ENCODE assay signal across 10 mouse cellular contexts in the genomic region with DNA sequence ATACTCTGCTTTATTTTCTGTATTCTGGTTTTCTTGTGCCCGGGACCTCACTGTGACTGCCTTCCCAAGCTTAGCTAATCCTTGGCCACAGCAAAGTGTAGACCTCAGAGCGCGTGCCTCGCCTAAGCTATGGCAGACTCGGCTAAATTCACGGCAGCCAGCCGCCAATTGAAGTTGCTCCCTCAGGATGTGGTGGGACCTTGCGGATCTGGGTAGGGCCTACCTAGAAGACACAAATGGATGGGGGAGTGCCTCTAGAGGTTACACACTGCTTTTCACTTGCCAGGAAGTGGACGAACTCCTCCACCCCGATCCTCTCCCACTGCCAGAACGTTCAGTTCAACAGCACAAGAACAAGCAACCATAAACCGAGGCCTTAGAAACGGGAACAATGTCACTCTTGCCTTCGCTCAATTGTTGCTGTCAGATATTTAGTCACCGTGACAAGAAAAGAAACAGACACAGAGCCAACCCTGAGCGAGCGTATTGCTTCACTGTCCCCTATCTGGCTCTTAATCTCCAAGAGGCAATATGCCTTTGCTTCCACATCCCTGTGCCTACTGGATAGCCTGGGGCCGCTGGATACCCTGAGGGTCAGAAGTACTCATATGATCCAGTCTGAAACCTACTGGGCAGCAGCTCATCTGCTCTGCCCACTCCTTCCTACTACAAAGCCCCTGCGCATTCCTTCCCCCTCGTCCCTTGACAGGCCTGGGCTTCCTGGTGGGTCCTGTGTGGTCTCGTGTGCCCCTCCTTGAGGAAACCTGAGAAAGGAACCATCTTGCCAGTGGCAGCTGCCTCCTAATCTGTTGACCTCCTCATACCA.
A peak's percentile ranks its signal among the peaks of the same experiment; 100 is the strongest.
DNase-seq lines count a peak whose midpoint lies in the region; ATAC-seq and TF ChIP-seq lines count a peak whose summit lies in the region.
"Had no signal": no experiment of that assay in that cellular context is flagged by ENCODE, and none has a peak within 500 bp of the region (broad histone marks: within the 10 kb centered on the region; RNA-seq: fewer than 3 reads in every experiment).

No protein-coding gene starts in this region.

- DNase-seq in lung, postnatal 0 days (ENCODE audit: low spot score): peak; percentile 19
- no peak for DNase-seq in lung, postnatal 25 days (ENCODE audit: low spot score)
- peak; percentile 29 for DNase-seq in embryonic facial prominence, embryonic 10.5 days (ENCODE audit: low spot score)
- DNase-seq in limb, embryonic 10.5 days (ENCODE audit: low spot score): no peak
- no peak for DNase-seq in left cerebral cortex, postnatal 14 days (ENCODE audit: low spot score in 2 of 2)
- DNase-seq in adrenal gland, adult (ENCODE audit: inconsistent age in 2 of 2, low spot score in 1 of 2): no peak
- no peak for DNase-seq in B cell, adult 2 months
- DNase-seq: left cerebral cortex, postnatal 4 days; thymus, adult 18-20 months had no signal

- H3K4me2 ChIP-seq in lung, postnatal 0 days (replicated peaks; ENCODE audit: low read depth, low read length): no peak overlapping the region
- no peak overlapping the region for H3K4me2 ChIP-seq in stomach, embryonic 16.5 days (ENCODE audit: low read depth, low read length)

- TF ChIP-seq CTCF in lung, postnatal 0 days (IDR thresholded peaks at IDR 0.05): no peak

- WGBS in lung, postnatal 0 days: 83% methylated on average over 21 of the region's 21 CpGs
- WGBS in embryonic facial prominence, embryonic 10.5 days: 82% methylated on average over 21 of the region's 21 CpGs
- WGBS in limb, embryonic 10.5 days: 85% methylated on average over 21 of the region's 21 CpGs
- WGBS in stomach, embryonic 16.5 days: 82% methylated on average over 21 of the region's 21 CpGs

- no peak overlapping the region for H3K4me3 ChIP-seq in lung, postnatal 0 days (ENCODE audit: low read depth, low read length)
- no peak overlapping the region for H3K4me3 ChIP-seq in embryonic facial prominence, embryonic 10.5 days
- no peak overlapping the region for H3K4me3 ChIP-seq in limb, embryonic 10.5 days
- no peak overlapping the region for H3K4me3 ChIP-seq in stomach, embryonic 16.5 days (replicated peaks; ENCODE audit: low read length)

- TF ChIP-seq EP300 in lung, postnatal 0 days (IDR thresholded peaks at IDR 0.05): no peak

- H3K36me3 ChIP-seq in lung, postnatal 0 days (ENCODE audit: insufficient read depth, low read length): no peaks in the 10 kb centered on the region
- H3K36me3 ChIP-seq in embryonic facial prominence, embryonic 10.5 days (replicated peaks): no peaks in the 10 kb centered on the region
- no peaks in the 10 kb centered on the region for H3K36me3 ChIP-seq in limb, embryonic 10.5 days
- no peaks in the 10 kb centered on the region for H3K36me3 ChIP-seq in stomach, embryonic 16.5 days (ENCODE audit: control insufficient read depth, insufficient read depth, low read length)

- no peaks in the 10 kb centered on the region for H3K27me3 ChIP-seq in lung, postnatal 0 days (replicated peaks; ENCODE audit: insufficient read depth, low read length)
- H3K27me3 ChIP-seq in embryonic facial prominence, embryonic 10.5 days (replicated peaks; ENCODE audit: low read depth, poor library complexity, severe bottlenecking): no peaks in the 10 kb centered on the region
- H3K27me3 ChIP-seq in limb, embryonic 10.5 days (ENCODE audit: low read depth, poor library complexity, severe bottlenecking): no peaks in the 10 kb centered on the region
- no peaks in the 10 kb centered on the region for H3K27me3 ChIP-seq in stomach, embryonic 16.5 days (ENCODE audit: control insufficient read depth, insufficient read depth, low read length)

- no peak overlapping the region for H3K9ac ChIP-seq in lung, postnatal 0 days (replicated peaks; ENCODE audit: low read depth)
- peak overlapping the region; percentile 2; the same call in 1 of the 2 replicates for H3K9ac ChIP-seq in stomach, embryonic 16.5 days (ENCODE audit: low read length)

- no peaks in the 10 kb centered on the region for H3K9me3 ChIP-seq in lung, postnatal 0 days (ENCODE audit: low read length)
- H3K9me3 ChIP-seq in embryonic facial prominence, embryonic 10.5 days: no peaks in the 10 kb centered on the region
- no peaks in the 10 kb centered on the region for H3K9me3 ChIP-seq in limb, embryonic 10.5 days (replicated peaks)
- H3K9me3 ChIP-seq in stomach, embryonic 16.5 days (replicated peaks; ENCODE audit: control insufficient read depth, low read length): no peaks in the 10 kb centered on the region

- intact Hi-C loops in left cerebral cortex, postnatal 14 days (cut with DNase I): no loop called here

- H3K27ac ChIP-seq in lung, postnatal 0 days (ENCODE audit: low read length): no peak overlapping the region
- peak overlapping the region; percentile 40 for H3K27ac ChIP-seq in embryonic facial prominence, embryonic 10.5 days (replicated peaks)
- H3K27ac ChIP-seq in limb, embryonic 10.5 days: peak overlapping the region; percentile 42; the same call in 1 of the 2 replicates
- H3K27ac ChIP-seq in stomach, embryonic 16.5 days (ENCODE audit: low read length): peak overlapping the region; percentile 45; the same call in 1 of the 2 replicates

- H3K4me1 ChIP-seq in lung, postnatal 0 days (ENCODE audit: insufficient read depth, low read depth, low read length): no peaks in the 10 kb centered on the region
- H3K4me1 ChIP-seq in embryonic facial prominence, embryonic 10.5 days: peaks cover 39% of the 10 kb centered on the region
- H3K4me1 ChIP-seq in limb, embryonic 10.5 days: peaks cover 41% of the 10 kb centered on the region
- H3K4me1 ChIP-seq in stomach, embryonic 16.5 days (ENCODE audit: control insufficient read depth, insufficient read depth, low read length): peaks cover 16% of the 10 kb centered on the region

- ATAC-seq in lung, postnatal 0 days: peak; percentile 25; the same call in 1 of the 2 replicates
- ATAC-seq in stomach, embryonic 16.5 days (ENCODE audit: insufficient read depth, low FRiP score): no peak

Comparison
In these comparisons a context has a peak if more than half of its experiments do, and no peak if none do; other contexts are left out.
1. DNase-seq: peak in lung, postnatal 0 days (single experiment) and embryonic facial prominence, embryonic 10.5 days (single experiment); none in lung, postnatal 25 days (single experiment), limb, embryonic 10.5 days (single experiment), left cerebral cortex, postnatal 14 days (0 of 2), adrenal gland, adult (0 of 2) and B cell, adult 2 months (0 of 2).